Mouse (Mus musculus) neural tube, embryonic 14.5 days (tissue): ENCODE results near the gene Mycbp2. TPM values are rescaled to one million over a fixed set of nuclear protein-coding genes. Genes with fewer than 3 reads are reported as not detected.

Source experiments
- ATAC-seq: fragments of 200-750 bp; cut with Nextera tagmentation; 2 replicates; pipeline ENCODE4 v1.8.0; 2017; ENCODE audit warnings: low read depth, mild to moderate bottlenecking, moderate TSS enrichment, moderate library complexity
- H3K27ac ChIP-seq: fragments of 300-500 bp; sonication (generic); 2 replicates; pipeline ENCODE4 v1.5.1; 2014; ENCODE audit warnings: low read depth, mild to moderate bottlenecking, control low read depth, low read length, moderate library complexity, mixed read lengths
- H3K27me3 ChIP-seq: fragments of 300-500 bp; sonication (generic); 2 replicates; pipeline ENCODE4 v1.6.1; 2014; ENCODE audit warnings: low read length; ENCODE audit not compliant: control insufficient read depth, insufficient read depth
- H3K36me3 ChIP-seq: fragments of 300-500 bp; sonication (generic); 2 replicates; pipeline ENCODE4 v1.6.1; 2014; ENCODE audit warnings: low read length, mixed read lengths; ENCODE audit not compliant: control insufficient read depth, insufficient read depth
- H3K4me1 ChIP-seq: fragments of 300-500 bp; sonication (generic); 2 replicates; pipeline ENCODE4 v1.6.1; 2014; ENCODE audit warnings: low read length; ENCODE audit not compliant: control insufficient read depth, insufficient read depth
- H3K4me2 ChIP-seq: fragments of 300-500 bp; sonication (generic); 2 replicates; pipeline ENCODE4 v1.6.1; 2014; ENCODE audit warnings: mild to moderate bottlenecking, low read depth, low read length, control low read depth
- H3K4me3 ChIP-seq: fragments of 300-500 bp; sonication (generic); 2 replicates; pipeline ENCODE4 v1.5.1; 2014; ENCODE audit warnings: low read depth, low read length, control low read depth, mixed read lengths
- H3K9ac ChIP-seq: fragments of 300-500 bp; sonication (generic); replicated peaks from 2 replicates; pipeline ENCODE4 v1.6.1; 2014; ENCODE audit warnings: low read depth, mild to moderate bottlenecking, control low read depth, low read length, mixed read lengths
- H3K9me3 ChIP-seq: fragments of 300-500 bp; sonication (generic); 2 replicates; pipeline ENCODE4 v1.6.1; 2016; ENCODE audit warnings: low read length; ENCODE audit not compliant: control insufficient read depth
- WGBS: fragments of 180-500 bp; shearing (Covaris S2); extraction: QIAGEN DNeasy Blood & Tissue Kit; methylation state at CpG from one replicate; pipeline ENCODE4 v1.1.7; 2014; 5-methylcytosine and 5-hydroxymethylcytosine counted together
- polyA plus RNA-seq: library from polyadenylated mRNA; unstranded; fragments of >200 nt; fragmentation: Nextera tagmentation; extraction: Ambion mirVana; gene quantifications from 2 replicates; pipeline ENCODE4 v1.2.1, GENCODE M21; 2014

The Mycbp2 gene
- polyA plus RNA-seq, 1 experiment from 2014 or later = 93.7 TPM

DNA sequence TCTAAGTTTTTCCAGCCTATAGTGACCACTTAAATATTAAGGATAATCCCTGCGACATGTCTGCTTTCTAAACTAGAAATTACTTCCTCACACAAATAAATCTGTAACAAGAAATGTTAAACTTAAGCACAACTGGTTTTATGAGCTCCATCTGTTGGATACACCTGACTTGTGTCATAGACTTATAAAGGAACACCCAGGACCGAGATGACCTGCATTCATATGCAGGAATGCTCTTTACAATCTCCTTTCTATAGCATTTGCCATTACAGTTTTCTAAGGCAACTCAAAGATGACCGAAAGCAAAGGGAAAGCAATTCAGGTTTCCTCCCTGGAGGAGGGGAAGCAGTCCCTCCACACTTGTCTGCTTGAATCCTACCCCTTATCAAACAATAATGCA lies 253.4 kb downstream of the Mycbp2 start:
- H3K36me3 ChIP-seq = peaks cover 14% of the 10 kb centered on the region; the same call in 1 of the 2 replicates
- WGBS = 59% methylated on average over 3 of the region's 3 CpGs

DNA sequence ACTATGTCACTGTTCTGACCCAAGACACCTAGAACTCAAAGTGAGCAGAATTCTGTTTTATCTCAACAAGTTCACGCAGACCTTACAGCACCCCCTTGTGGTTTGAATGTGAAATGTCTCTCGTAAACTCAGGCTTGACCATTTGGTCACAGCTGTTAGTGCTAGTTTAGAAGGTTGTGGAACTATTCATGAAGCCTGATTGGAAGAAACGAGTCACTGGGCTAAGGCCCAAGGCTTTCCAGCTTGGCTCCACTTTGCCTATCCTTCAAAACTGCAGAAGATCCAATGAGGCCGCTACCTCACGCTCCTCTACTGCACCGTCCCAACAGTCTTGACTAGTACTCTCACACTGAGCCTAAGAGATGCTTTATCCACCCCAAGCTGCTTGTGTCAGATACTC lies 258.0 kb downstream of the Mycbp2 start:
- no peaks in the 10 kb centered on the region for H3K9me3 ChIP-seq
- no peaks in the 10 kb centered on the region for H3K27me3 ChIP-seq
- no peaks in the 10 kb centered on the region for H3K4me1 ChIP-seq
- no peak for ATAC-seq
- H3K9ac ChIP-seq = no peak overlapping the region
- no peak overlapping the region for H3K4me3 ChIP-seq
- WGBS = 72% methylated on average over 6 of the region's 6 CpGs
- peaks cover 25% of the 10 kb centered on the region; the same call in 1 of the 2 replicates for H3K36me3 ChIP-seq
- no peak overlapping the region for H3K4me2 ChIP-seq
- no peak overlapping the region for H3K27ac ChIP-seq

More for the DNA sequence above, 253.4 kb downstream of the Mycbp2 start:
- no peak overlapping the region for H3K4me2 ChIP-seq
- H3K27ac ChIP-seq = no peak overlapping the region
- H3K27me3 ChIP-seq = no peaks in the 10 kb centered on the region
- peaks cover 19% of the 10 kb centered on the region for H3K4me1 ChIP-seq
- H3K4me3 ChIP-seq = no peak overlapping the region
- no peak overlapping the region for H3K9ac ChIP-seq
- ATAC-seq = no peak
- no peaks in the 10 kb centered on the region for H3K9me3 ChIP-seq

DNA sequence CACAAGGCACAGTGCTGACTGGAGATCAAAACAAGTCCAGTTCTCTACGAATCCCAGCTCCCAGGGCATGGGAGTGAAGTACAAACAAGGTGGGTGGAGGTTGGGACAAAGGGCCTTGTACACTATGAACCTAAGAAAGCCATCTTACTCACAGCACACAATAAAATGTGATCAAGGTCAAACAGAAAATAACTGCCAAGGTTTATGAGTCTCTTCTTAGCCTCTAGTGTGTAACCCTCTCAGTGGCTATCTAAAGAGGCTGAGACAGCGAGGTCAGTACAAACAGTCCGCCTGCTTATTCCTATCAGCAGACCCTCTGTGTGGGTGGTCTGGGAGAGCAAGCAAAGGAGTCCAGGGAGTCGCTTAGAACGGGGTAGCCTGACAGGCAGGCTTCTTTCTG lies 258.8 kb downstream of the Mycbp2 start:
- 89% methylated on average over 5 of the region's 5 CpGs for WGBS
- Histone ChIP-seq H3K36me3 (peaks cover 29% of the 10 kb centered on the region; the same call in 1 of the 2 replicates), H3K9ac (no peak overlapping the region), H3K4me3 (no peak overlapping the region), H3K9me3 (no peaks in the 10 kb centered on the region), H3K27me3 (no peaks in the 10 kb centered on the region), H3K27ac (no peak overlapping the region), H3K4me2 (no peak overlapping the region), H3K4me1 (no peaks in the 10 kb centered on the region)
- ATAC-seq = no peak

DNA sequence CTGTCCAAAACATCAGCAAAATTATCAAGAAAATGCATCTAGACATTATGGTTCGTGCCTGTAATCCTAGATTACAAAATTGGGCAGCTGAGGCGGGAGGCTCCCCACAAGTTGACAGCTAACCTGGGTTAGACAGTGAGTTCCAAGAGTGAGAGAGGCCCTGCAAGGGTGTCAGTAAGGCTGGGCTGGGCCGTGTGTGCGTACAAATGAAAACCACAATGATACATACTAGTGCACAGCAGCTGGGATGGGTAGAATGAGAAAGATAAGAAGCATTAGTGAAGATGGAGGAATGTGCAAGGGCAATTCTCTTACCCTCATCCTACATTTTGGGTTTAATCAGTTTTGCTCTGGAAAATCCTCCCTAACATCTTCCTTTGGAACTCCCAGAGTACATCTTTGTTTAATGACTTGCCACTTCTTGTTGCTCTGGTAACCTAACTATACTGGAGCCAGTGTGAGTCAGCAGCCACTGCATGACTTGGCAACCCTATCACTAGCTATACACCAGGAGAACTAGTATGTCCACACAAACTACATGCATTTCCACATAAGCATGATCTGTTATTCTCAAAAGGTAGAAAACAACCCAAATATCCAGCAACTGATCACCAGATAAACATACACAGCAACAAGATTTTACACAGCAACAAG lies 259.8 kb downstream of the Mycbp2 start:
- Histone ChIP-seq H3K27ac (no peak overlapping the region), H3K4me1 (no peaks in the 10 kb centered on the region), H3K27me3 (no peaks in the 10 kb centered on the region), H3K9me3 (no peaks in the 10 kb centered on the region), H3K4me2 (no peak overlapping the region), H3K36me3 (peaks cover 32% of the 10 kb centered on the region; the same call in 1 of the 2 replicates), H3K9ac (no peak overlapping the region), H3K4me3 (no peak overlapping the region)
- ATAC-seq = no peak
- WGBS = 97% methylated on average over 4 of the region's 4 CpGs

DNA sequence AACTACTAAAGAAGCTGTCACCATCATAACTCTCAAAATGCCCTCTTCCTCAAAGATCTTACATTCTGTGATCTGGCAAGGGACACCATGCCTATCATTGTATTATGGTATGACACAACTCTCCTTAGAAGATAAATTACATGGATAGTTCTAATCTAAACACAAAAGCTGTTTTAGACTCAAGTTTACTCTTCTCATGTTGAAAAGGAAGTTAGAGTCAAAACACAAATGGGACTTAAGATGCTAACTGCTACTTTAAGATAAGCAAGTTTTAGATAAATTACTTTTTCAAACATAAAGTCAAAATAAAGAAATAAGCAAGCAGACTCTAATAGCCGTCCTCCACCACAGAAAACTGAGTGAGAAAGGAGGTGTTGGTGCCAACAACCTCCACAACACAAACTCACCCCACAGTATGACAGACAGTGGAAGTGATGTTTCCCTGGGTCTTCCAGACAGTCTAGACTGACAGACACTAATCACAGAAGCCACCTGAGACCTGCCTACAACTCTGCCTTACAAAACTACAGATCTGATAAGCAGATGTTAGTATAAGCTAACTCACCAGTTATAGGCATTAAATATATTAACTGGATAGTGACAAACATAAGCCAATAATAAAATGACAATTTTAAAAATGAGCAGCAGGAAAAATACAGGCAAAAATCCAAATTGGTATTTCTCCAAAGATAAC lies 260.6 kb downstream of the Mycbp2 start:
- 89% methylated on average over 1 of the region's 1 CpGs for WGBS
- H3K9me3 ChIP-seq = no peaks in the 10 kb centered on the region
- no peak overlapping the region for H3K9ac ChIP-seq
- H3K4me3 ChIP-seq = no peak overlapping the region
- no peaks in the 10 kb centered on the region for H3K27me3 ChIP-seq
- no peak overlapping the region for H3K27ac ChIP-seq
- peaks cover 29% of the 10 kb centered on the region; the same call in 1 of the 2 replicates for H3K36me3 ChIP-seq
- H3K4me1 ChIP-seq = no peaks in the 10 kb centered on the region
- no peak for ATAC-seq
- no peak overlapping the region for H3K4me2 ChIP-seq

DNA sequence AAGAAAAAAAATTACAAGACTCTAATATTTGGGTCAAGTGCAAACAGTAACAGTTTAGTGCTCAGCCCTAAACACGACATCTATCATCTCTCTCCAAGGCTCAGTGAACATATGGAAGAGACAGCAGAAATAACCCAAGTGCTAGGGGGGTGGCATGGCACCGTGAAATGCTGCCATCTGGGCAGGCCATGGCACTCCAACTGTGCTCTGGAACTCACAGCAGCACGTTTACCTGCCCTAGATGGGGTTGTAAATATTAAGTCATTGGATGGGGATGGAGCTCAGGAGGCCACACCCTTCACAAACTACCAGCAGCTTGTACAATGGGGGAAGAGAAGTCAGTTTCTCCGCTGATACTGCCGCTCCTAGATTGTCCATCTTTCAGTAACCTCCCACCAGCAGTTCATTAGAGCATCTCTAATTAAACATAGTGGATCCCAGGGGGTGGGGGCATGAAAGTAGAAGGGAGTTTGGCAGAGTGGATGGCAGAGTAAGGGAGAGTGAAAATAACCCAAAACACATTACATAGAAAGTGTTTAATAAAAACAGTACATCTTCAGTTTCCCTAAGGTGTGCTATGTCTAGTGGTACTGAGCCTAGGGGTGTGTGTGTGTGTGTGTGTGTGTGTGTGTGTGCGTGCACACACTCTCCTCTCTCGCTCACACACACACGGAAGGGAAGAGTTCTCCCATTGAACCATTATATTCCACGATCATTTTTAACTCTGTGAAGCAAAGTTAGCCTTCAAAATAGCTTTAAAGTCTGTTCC lies 267.2 kb downstream of the Mycbp2 start:
- Histone ChIP-seq H3K27ac (no peak overlapping the region), H3K27me3 (no peaks in the 10 kb centered on the region), H3K4me3 (no peak overlapping the region), H3K4me1 (no peaks in the 10 kb centered on the region), H3K36me3 (peaks cover 10% of the 10 kb centered on the region; the same call in 1 of the 2 replicates), H3K9me3 (no peaks in the 10 kb centered on the region), H3K9ac (no peak overlapping the region), H3K4me2 (no peak overlapping the region)
- peak; percentile 41; the same call in 1 of the 2 replicates for ATAC-seq
- WGBS = 71% methylated on average over 9 of the region's 9 CpGs

DNA sequence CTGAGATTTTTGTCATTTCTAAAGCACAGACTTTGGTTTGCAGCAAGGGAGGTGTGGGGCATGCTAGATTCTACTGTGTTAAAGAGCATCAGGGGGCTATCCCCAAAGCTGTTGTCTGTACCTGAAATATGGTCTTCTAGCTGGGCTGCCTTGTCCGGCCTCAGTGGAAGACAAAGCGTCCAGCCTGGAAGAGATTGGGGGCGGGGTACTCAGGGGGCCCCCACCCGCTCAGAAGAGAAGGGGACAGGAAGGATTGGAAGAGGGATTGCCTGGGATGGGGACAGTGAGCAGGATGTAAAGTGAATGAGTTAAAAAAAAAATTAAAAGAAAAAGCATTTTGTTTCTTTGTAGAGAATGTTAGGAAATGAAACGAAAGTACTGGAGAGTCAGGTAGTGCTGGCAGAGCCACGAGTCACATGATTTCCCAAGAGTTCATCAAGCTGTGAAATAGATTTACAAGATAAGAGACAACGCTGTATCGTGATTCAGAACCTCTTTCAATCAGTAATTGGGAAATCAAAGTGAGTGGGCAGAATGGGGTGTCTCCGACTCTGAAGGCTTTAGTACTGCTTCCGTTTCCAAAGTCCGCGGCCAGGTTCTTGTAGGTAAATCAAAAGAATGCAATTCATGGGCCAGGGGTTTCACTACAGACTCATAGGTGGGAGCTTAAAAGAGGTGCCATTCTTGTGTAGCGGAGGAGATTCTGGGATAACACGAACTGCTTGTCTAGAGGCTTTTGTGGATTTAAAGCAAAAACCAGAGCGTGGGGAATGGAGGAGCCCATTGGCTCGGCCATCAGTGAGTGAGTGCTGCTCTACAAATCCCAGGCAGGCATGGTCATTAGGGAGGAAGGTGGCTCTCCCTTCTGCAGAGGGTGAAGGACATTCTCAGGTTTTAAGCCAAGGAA lies 268.4 kb downstream of the Mycbp2 start:
- H3K4me1 ChIP-seq = no peaks in the 10 kb centered on the region
- H3K27me3 ChIP-seq = no peaks in the 10 kb centered on the region
- H3K27ac ChIP-seq = no peak overlapping the region
- ATAC-seq = no peak
- H3K9ac ChIP-seq = no peak overlapping the region
- no peak overlapping the region for H3K4me2 ChIP-seq
- no peaks in the 10 kb centered on the region for H3K9me3 ChIP-seq
- WGBS = 87% methylated on average over 16 of the region's 16 CpGs
- H3K4me3 ChIP-seq = no peak overlapping the region
- H3K36me3 ChIP-seq = peaks cover 10% of the 10 kb centered on the region; the same call in 1 of the 2 replicates

DNA sequence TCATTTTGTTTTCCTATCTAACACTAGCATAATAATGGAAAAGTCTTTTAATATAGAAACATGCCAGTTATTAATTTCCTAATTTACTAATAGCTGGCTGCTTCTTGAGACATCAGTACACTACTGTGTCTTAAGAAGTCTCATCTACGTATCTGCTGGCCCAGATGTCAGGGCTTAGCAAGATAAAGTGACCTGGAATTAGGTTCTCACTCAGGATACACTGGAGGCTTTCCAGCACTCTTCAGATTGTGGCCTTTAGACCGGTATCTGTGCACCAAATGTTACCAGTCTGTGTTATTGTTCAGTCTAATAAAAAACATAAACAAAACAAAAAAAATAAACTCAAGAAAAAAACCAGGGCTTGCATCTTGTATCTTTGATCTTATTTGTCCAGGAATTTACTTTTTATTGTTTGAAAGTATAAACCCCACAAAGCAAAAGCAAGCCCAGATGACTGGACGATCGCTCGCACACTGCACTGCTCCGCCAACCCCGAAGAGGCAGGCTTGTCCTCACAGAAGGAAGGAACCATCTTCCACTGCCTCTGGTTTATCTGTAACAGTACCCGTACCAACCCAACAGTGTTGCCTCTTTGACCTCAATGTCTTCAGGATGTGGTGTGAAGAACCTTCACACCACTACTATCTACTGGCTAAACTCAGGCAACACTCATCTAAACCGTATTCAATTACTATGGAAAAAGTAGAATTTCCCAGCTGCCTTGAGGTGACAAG lies 269.2 kb downstream of the Mycbp2 start:
- peaks cover 3% of the 10 kb centered on the region; the same call in 1 of the 2 replicates for H3K36me3 ChIP-seq
- no peaks in the 10 kb centered on the region for H3K9me3 ChIP-seq
- no peak overlapping the region for H3K27ac ChIP-seq
- no peak overlapping the region for H3K4me2 ChIP-seq
- no peak for ATAC-seq
- WGBS = 92% methylated on average over 9 of the region's 9 CpGs
- H3K27me3 ChIP-seq = no peaks in the 10 kb centered on the region
- no peak overlapping the region for H3K4me3 ChIP-seq
- no peaks in the 10 kb centered on the region for H3K4me1 ChIP-seq
- H3K9ac ChIP-seq = no peak overlapping the region
